Comparison of ENCODE assay signal across 8 mouse cellular contexts in the genomic region with DNA sequence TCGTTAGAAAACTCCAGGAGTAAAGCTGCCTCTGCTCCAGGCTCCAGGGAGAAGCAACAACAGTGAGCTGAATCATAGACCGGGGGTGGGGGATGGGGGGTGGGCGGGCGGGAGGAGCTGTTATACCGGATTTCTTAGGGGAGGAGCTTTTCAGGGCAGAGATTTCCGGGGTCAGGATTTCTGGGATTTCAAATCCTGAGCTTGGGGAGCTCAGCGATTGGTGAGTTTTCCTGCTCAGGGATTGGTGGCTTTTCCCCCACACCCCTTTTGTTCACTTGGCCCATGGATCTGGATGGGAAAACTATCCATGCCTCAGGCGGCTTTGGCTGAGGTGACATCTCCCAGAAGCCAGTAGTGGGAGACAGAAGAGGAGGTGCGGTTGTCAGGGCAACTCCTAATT. TPM values are rescaled to one million over a fixed set of nuclear protein-coding genes. Genes with fewer than 3 reads are reported as not detected.
DNase-seq lines count a peak whose midpoint lies in the region; ATAC-seq and TF ChIP-seq lines count a peak whose summit lies in the region.

No protein-coding gene starts in this region.

- TF ChIP-seq CTCF in ES-Bruce4 (IDR thresholded peaks at IDR 0.05; ENCODE audit: low read depth, low read length): no peak
- TF ChIP-seq CTCF in brain, embryonic 14.5 days (IDR thresholded peaks at IDR 0.05; ENCODE audit: borderline replicate concordance, extremely low read depth, insufficient read depth, insufficient read length): no peak
- TF ChIP-seq CTCF in gastrocnemius, adult 2 months (IDR thresholded peaks at IDR 0.05): no peak

- TF ChIP-seq POLR2A in ES-Bruce4 (IDR thresholded peaks at IDR 0.05; ENCODE audit: insufficient read depth, low read length): peak; percentile 11
- TF ChIP-seq POLR2A in brain, embryonic 14.5 days (IDR thresholded peaks at IDR 0.05; ENCODE audit: borderline replicate concordance, extremely low read depth, insufficient read depth, insufficient read length, poor library complexity, severe bottlenecking): no peak

- peak overlapping the region; percentile 74 for H3K4me3 ChIP-seq in ES-Bruce4 (ENCODE audit: low read depth, low read length)
- H3K4me3 ChIP-seq in gastrocnemius, adult 2 months: peak overlapping the region; percentile 90
- 0 out of 2 replicates have a peak overlapping the region, but pooled peaks have one; percentile 14 for H3K4me3 ChIP-seq in hindbrain, embryonic 16.5 days (ENCODE audit: low read length)

- ATAC-seq in hindbrain, embryonic 16.5 days: no peak

- TF ChIP-seq EP300 in ES-Bruce4 (IDR thresholded peaks at IDR 0.05; ENCODE audit: insufficient read depth, low read depth, low read length): no peak

- peak overlapping the region; percentile 42 for H3K4me2 ChIP-seq in hindbrain, embryonic 16.5 days (ENCODE audit: low read length)

- peak; percentile 94 for DNase-seq in brain, embryonic 14.5 days (ENCODE audit: low read depth)
- DNase-seq in gastrocnemius, adult 2 months: peak; percentile 66
- peak; percentile 59 for DNase-seq in left cerebral cortex, adult 11 months (ENCODE audit: low spot score)
- peak; percentile 76 for DNase-seq in lung, postnatal 10 days
- DNase-seq in right cerebral cortex, postnatal 14 days: peak; percentile 19
- no peak for DNase-seq in spleen, postnatal 10 days (ENCODE audit: low spot score in 2 of 2)

- H3K27ac ChIP-seq in ES-Bruce4 (ENCODE audit: insufficient read depth, low read length): peak overlapping the region; percentile 96
- peak overlapping the region; percentile 99 for H3K27ac ChIP-seq in gastrocnemius, adult 2 months
- peak overlapping the region; percentile 65 for H3K27ac ChIP-seq in hindbrain, embryonic 16.5 days (ENCODE audit: low read depth, low read length)

- peaks cover 27% of the 10 kb centered on the region for H3K36me3 ChIP-seq in ES-Bruce4 (ENCODE audit: control insufficient read depth, insufficient read depth, low read length, poor library complexity, severe bottlenecking)
- peaks cover 15% of the 10 kb centered on the region for H3K36me3 ChIP-seq in hindbrain, embryonic 16.5 days (ENCODE audit: control insufficient read depth, insufficient read depth, low read length)

- WGBS in hindbrain, embryonic 16.5 days: 0% methylated on average over 9 of the region's 9 CpGs

- H3K4me1 ChIP-seq in ES-Bruce4 (ENCODE audit: control insufficient read depth, insufficient read depth, low read length): no peaks in the 10 kb centered on the region
- peaks cover 26% of the 10 kb centered on the region for H3K4me1 ChIP-seq in hindbrain, embryonic 16.5 days (ENCODE audit: control insufficient read depth, insufficient read depth, low read depth, low read length)

- H3K9ac ChIP-seq in ES-Bruce4 (ENCODE audit: low read depth, poor library complexity, severe bottlenecking): peak overlapping the region; percentile 62
- H3K9ac ChIP-seq in hindbrain, embryonic 16.5 days (ENCODE audit: low read depth, low read length): no peak overlapping the region

- H3K27me3 ChIP-seq in ES-Bruce4 (ENCODE audit: control insufficient read depth, insufficient read depth, low read length, poor library complexity, severe bottlenecking): no peaks in the 10 kb centered on the region
- H3K27me3 ChIP-seq in hindbrain, embryonic 16.5 days (replicated peaks; ENCODE audit: control insufficient read depth, insufficient read depth, low read length): no peaks in the 10 kb centered on the region

- no peaks in the 10 kb centered on the region for H3K9me3 ChIP-seq in ES-Bruce4 (replicated peaks; ENCODE audit: control insufficient read depth, insufficient read depth, low read length, poor library complexity, severe bottlenecking)
- H3K9me3 ChIP-seq in hindbrain, embryonic 16.5 days (ENCODE audit: control insufficient read depth, low read length): no peaks in the 10 kb centered on the region

- intact Hi-C loops in gastrocnemius, adult 2 months (cut with DNase I): no loop called here

RNA-seq across cellular contexts. Expression of a gene that starts 1.5 kb away (rescaled TPM):
- 24.1 and 24.8 TPM in 2 replicates for polyA plus RNA-seq in ES-Bruce4 (2011; ENCODE audit: insufficient read depth, insufficient read length, low read depth, missing spikeins)
- polyA plus RNA-seq in brain, embryonic 14.5 days (2012; rRNA removed): 12.9 and 15.0 TPM in 2 replicates
- total RNA-seq in gastrocnemius, adult 2 months (2021): 10 to 100 TPM; 18.9 to 26.3 TPM
- 15.0 and 17.0 TPM in 2 replicates for polyA plus RNA-seq in hindbrain, embryonic 16.5 days (2015; fragmentation: Nextera tagmentation; extraction: Ambion mirVana)

RNA-seq across cellular contexts. Expression of a gene that starts 6.9 kb away (rescaled TPM):
- polyA plus RNA-seq in ES-Bruce4 (2011; ENCODE audit: insufficient read depth, insufficient read length, low read depth, missing spikeins): 40.2 and 48.0 TPM in 2 replicates
- 43.8 and 68.5 TPM in 2 replicates for polyA plus RNA-seq in brain, embryonic 14.5 days (2012; rRNA removed)
- total RNA-seq in gastrocnemius, adult 2 months (2021): 1 to 10 TPM; 6.6 to 7.7 TPM
- polyA plus RNA-seq in hindbrain, embryonic 16.5 days (2015; fragmentation: Nextera tagmentation; extraction: Ambion mirVana): 40.9 and 42.0 TPM in 2 replicates

RNA-seq across cellular contexts. Expression of a gene that starts 52.9 kb away (rescaled TPM):
- polyA plus RNA-seq in ES-Bruce4 (2011; ENCODE audit: insufficient read depth, insufficient read length, low read depth, missing spikeins): 3.7 and 4.3 TPM in 2 replicates
- polyA plus RNA-seq in brain, embryonic 14.5 days (2012; rRNA removed): 32.7 and 47.7 TPM in 2 replicates
- 1 to 10 TPM; 4.3 to 6.2 TPM for total RNA-seq in gastrocnemius, adult 2 months (2021)
- polyA plus RNA-seq in hindbrain, embryonic 16.5 days (2015; fragmentation: Nextera tagmentation; extraction: Ambion mirVana): 96.5 and 98.0 TPM in 2 replicates

Comparison
In these comparisons a context has a peak if more than half of its experiments do, and no peak if none do; other contexts are left out.
1. H3K4me3 ChIP-seq: peak in every context shown above with its lines; median percentile 90 in gastrocnemius, adult 2 months; 74 in ES-Bruce4; 14 in hindbrain, embryonic 16.5 days.
2. DNase-seq: peak in brain, embryonic 14.5 days (single experiment), gastrocnemius, adult 2 months (single experiment), left cerebral cortex, adult 11 months (single experiment), lung, postnatal 10 days (single experiment) and right cerebral cortex, postnatal 14 days (single experiment); none in spleen, postnatal 10 days (0 of 2).
3. Peak in every context shown above with its lines, with median percentiles within 50 percentile points of each other: H3K27ac ChIP-seq.